Mouse (Mus musculus) kidney, postnatal 10 days (tissue): ENCODE results near the gene Kctd8.
"Not testable (repeated sequence)": the region's sequence is repeated elsewhere in the genome, so short reads cannot be mapped to it uniquely, and the experiment has no call there.

Experiments used
- DNase-seq: peaks from one replicate; pipeline ENCODE4 v3.0.0; 2021; ENCODE audit warnings: mixed read lengths

Kctd8 gene

DNA sequence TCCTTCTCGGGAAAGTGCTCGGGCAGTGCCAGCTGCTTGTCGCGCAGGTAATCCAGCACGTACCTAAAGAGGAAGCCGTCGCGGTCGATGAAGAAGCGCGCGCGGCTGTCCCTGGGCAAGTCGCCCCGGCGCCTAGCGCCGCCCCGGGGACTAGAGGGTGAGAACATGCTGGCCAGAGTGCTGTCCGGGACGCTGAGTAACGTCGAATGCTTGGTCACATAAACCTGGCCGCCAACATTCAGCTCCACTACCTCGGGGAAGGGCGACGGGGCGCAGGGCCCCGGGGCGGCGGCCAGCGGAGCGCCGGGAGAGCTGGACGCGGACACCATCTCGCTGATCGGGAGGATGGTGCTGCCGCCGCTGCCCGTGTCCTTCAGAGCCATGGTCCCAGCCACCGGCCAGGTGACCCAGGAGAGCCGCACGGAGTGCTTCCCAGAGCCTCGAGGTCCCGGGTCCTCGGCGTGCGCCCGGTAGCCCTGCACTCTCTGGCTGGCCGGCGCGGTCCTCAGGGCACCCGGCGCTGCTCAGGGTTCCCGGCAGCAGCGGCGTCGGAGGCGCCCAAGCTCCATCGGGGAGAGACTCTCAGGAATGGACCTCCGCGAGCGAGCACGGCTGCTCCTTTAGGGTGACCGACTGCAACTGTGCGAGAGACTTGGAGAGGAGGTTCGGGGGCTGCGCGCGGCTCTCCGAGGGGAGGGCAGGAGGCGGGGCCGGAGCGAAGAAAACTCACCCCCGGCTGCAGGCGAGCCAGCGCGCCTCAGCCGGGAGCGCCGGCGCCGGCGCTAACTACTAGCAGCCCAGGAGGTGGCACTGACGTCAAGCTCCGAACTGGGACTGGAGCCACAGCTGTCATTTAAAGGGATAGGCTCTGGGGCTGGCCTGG lies at the start of gene Kctd8:
TSS of gene Kctd8 (minus strand) at position 761 of the 883 bp plus-strand sequence.
- DNase-seq: peak; percentile 74

GRCm38 (mm10) chr5:69379072-69379471 lies 37.6 kb upstream of the Kctd8 start:
- DNase-seq: no peak

GRCm38 (mm10) chr5:69350596-69350995 lies 9.1 kb upstream of the Kctd8 start:
- DNase-seq: no peak

DNA sequence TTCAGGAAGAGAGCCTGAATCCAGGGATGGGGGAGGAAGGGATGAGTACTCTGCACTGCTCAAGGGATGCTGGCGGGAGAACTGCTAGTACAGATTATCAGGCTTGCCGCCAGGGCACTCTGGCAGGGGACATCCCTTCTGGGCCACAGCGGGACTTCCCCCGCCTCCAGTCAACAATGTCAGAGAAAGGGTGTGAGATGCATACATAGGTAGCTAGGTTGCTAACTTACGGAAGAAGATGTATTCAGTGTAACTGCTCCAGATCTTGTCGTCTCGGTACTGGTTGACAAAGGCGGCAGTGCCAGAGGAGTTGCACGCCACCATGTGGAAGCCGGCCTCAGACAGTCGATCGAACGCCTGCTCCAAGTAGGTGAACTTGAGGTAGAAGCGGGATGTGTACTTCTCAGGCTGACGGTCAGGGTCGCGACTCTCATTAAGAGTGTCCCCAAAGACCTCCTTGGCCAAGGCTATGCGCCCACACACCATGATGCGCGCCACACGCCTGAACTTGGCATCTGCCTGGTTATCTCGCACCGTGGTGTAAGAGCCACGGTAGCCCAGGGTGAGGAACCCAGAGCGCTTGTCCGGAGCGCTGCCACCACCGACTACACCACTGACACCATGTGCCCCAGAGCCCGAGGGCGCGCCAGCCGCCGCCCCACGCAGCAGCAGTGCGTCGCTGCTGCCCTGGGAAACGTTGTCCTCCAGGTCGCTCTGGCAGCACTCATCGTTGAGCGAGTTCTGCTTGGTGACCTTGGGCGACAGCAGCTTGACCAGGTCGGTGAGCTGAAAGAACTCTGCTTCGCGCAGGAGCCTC lies 1.2 kb downstream of the Kctd8 start:
- peak; percentile 7 for DNase-seq

GRCm38 (mm10) chr5:69339623-69339970 lies 1.9 kb downstream of the Kctd8 start:
- no peak for DNase-seq

DNA sequence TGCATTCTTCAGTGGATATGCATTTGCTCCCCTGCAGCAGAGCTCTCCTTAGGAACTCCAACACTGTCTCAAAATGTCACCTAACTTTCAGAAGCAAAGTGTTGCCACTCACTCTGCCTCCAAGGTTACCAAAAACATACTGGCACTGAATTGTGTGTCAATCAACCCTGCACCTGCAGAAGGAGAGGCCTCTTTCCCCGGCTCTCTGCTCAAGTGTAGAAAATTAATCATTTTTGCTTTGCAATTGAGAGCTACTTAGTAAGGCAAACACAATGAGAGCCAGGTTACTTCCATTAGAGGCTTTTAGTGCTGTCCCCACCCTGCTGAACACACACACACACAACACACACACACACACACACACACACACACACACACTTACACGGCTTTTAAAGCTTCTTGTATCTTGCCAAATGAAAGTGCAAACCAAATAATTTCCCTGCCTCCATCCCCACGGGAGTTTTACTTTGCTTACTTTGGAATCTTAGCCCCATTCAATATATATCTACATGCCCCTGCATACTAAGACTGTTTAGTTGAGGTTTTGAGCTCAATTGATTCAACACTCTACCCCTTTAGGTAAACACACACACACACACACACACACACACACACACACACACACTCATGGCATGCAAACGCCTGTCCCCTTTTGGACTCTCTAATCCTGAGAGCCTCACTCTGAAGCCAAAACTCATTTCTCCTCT lies 2.4 kb downstream of the Kctd8 start:
- DNase-seq: no peak

GRCm38 (mm10) chr5:69327561-69327960 lies 13.9 kb downstream of the Kctd8 start:
- no peak for DNase-seq

DNA sequence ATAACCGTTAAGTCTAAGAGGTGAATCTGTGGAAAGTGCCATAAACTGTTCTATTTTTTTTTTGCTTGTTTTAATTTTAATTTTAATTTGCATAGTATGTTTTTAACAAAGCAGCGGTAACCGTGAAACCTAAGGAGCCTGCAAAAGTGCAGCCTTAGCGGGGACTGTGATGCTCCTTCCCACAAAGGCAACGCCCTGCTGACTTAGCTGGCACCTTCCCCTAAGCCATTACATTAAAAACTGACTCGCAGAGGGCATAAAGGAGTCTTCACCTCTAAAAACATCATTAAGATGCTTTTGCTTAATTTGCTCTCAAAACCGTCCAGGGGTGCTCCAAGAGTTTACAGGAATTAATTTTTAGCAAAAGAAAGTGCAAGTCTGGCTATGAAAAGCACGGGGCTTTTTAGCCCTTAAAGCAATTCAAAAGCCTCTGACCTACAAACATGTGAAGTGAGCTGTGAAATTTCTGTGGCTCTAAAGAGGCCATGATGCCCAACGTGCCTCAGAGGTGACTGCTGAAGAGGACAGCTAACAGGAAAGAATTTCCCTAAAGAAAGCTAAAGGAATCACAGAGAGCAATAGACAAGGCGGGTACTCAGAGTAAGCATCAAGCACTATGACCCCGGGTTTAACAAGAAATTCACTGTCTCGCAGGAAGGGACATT lies 16.8 kb downstream of the Kctd8 start:
- no peak for DNase-seq

DNA sequence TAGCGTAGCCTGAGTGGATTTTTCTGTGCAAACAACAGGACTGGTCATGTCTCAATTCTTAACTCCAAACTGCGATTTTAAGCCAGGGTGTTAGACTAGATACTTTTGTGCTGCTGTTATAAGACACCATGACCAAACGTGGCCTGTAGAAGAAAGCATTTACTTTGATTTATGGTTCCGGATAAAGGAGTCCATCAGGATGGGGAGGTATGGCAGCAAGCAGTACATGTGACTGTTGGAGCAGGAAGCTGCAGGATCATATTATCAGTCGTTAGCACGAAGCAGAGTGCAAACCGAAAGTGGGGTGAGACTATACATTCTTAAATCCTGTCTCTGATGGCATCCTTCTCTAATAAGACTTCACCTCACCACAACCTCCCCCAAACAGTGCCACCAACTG lies 28.9 kb downstream of the Kctd8 start:
- DNase-seq: no peak

GRCm38 (mm10) chr5:69301665-69302064 lies 39.8 kb downstream of the Kctd8 start:
- no peak for DNase-seq

DNA sequence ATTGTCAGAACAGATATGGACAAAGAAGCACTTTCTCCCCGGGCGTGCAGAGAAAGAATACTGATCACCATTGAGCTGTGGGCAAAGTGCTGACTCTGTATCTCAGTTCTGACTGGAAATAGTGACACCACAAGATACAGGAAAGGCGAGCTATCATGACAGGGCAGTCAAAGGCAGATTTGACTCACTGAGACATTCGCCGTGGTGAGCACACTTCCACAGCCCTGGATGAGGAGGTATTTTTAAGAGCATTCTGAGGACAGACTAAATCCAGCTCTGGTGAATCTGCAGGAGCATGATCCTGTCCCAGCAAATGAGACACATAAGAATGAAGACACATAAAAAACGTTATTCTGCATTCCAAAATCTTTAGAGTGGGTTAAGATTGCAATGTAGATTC lies 49.1 kb downstream of the Kctd8 start:
- DNase-seq: no peak

DNA sequence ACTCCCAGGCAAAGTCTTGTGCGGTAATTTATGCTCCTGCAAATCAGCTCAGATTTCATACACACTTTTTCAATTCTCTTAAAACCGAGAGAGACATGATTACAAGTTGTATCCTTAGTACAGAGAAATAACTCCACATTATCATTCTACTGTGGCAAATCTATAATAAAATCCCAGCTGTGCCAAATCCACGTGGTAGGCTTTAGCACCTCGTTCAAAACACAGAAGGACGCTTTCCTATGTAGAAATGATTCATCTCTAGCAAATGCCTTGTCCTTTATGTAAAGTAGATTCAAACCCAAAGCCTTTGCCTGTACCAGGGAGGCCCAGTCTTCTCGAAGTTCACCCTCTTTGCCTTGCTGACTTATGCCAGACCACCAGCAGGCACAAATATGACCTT lies 57.1 kb downstream of the Kctd8 start:
- DNase-seq: no peak

DNA sequence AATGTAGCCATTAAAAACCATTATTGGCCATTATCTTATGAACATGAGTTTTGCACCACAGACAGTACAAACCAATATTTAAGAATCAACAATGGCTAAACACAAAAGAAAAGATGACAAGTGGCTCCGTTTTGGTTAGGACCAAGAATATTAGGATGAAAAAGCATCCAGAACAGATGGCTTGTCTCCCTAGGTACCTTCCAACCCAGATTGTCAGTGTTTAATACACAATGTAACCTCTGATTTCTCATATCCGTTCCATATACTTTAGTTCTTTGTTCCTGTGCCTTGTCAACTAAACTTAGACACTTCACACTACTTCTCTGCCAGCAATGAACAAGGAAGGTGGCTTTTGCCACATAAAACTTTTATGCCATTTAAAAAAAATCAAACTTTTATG lies 89.1 kb downstream of the Kctd8 start:
- DNase-seq: no peak

GRCm38 (mm10) chr5:69241931-69242330 lies 99.5 kb downstream of the Kctd8 start:
- no peak for DNase-seq

DNA sequence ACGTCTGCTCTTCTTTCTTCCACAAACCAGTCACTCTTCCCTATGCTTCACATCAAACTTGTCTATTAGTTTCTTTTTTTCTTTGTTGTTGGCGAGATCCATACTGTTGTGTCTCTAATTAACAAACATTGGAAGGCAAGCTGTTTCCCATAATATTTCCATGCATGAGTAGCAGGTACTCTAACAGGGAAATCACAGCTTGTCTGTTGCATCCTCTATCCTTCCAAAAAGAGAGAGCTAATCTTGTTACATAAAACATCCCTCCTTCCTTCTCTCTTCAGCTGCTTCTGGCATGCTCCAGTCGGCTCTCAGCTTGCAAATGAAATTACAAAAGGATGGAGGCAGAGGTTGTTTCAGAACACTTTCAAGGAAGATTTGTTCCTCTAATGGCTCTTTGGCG lies 107.9 kb downstream of the Kctd8 start:
- no peak for DNase-seq

DNA sequence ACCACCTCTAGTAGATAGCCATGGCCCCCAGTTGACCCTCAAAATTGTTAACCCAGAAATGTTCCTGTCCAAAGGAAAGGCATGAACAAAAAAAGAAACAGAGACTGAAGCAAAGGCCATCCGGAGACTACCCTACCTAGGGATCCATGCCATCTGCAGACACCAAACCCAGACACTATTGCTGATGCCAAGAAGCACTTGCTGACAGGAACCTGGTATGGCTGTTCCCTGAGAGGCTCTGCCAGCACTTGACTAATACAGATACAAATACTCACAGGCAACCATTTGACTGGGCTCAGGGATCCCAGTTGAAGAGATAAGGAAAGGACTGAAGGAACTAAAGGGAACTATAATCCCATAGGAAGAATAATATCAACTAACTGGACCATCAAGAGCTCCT lies 109.8 kb downstream of the Kctd8 start:
- DNase-seq: not testable (repeated sequence)

DNA sequence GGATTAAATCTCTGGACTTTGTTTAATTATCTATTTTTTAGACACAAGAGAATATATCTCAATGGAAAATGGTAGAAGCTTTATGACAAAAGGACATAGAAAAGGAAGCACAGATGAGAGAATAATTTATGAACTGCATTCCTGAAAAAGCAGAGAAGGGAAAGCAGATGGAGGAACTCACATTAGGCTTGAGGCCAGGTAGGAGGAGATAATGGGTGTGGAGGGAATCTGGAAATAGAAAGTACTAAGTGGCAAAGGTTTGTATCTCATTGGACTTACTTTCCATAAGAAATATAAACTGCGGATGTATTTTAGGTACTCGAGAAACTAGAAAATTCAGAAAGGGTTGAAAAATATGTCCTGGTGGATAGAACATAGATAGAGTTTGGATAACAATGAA lies 114.3 kb downstream of the Kctd8 start:
- DNase-seq: no peak

GRCm38 (mm10) chr5:69222608-69223007 lies 118.9 kb downstream of the Kctd8 start:
- DNase-seq: no peak

DNA sequence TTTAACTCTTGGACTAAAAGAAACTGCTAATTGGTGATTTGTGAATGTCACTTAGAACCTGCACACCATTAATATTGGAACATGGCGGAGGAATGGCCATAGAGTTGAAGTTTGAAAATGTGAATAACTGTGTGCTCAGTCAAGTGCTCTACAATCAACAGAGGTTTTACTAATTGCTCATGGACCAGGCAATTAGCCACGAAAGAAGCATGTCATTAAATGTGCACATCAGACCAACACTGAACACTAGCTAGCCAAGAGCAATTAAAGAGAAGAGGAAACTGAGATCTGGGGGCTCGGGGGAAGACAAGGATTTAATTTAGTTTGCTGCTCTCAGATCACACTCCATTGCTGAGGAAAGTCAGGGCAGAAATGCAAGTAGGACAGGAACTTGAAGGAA lies 126.3 kb downstream of the Kctd8 start:
- no peak for DNase-seq

GRCm38 (mm10) chr5:69209401-69209800 lies 132.1 kb downstream of the Kctd8 start:
- DNase-seq: no peak

DNA sequence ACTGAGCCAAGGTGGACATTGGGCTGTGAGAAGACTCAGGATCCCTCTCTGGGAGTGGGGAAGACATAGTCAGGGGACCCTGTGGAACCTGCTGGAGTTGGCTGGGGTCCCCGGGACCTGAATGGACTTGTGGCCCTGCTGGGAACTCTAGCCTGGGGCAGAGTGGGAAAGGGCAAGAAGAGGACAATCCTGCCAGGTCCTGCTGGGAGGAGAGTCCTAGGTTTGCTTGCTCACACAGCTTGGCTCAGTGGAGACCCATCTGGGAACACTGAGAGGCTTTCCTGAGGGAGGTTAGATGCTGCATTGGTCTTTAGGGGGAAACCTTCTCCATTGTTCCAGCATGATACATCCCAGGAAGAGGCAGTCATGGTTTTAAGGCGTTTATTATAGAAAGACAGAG lies 133.8 kb downstream of the Kctd8 start:
- no peak for DNase-seq

DNA sequence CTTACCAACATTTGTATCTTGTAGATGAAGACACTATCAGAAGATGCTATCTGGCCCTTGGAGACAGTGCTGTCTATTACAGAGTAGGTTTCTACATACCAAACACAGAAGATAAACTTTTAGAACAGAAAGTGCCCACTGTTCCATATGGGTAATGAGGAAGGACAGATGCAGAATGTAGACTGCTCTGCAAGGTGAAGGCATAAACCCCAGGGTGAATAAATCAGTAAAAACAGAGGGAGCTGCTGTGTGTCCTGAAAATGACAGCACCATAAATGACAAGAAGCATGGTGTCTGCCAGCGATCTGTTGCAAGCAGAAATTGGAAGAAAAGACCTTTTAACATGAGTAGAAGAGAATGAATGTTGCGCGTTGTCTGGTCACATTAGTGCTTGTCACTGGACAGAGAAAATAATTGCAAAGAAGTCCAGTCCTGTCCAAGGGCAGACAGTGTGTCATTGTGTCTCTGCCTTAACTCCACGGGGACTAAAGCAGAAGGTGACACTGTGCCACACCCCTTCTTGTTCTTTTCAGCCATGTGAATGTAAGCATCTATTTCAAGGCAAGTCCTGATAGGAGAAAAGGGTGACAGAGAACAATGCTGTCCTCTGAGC lies 181.5 kb downstream of the Kctd8 start:
- DNase-seq: no peak

DNA sequence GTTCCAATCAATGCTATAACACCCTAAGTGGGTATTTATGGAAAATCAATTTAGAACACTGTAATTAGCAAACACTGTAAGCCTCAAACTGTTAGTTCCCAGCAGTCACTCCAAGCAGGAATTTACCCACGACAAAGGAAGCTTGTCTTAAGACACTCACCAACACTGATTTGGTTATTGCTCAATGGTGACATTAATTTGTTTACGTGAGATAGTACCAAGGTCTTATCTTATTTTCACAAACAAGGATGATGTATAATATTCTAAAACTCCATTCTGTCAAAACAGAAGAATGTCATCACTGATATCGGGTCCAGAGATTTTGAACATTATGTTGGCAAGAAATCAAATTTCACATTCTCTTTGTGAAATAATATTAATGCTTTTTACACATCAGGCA lies 185.0 kb downstream of the Kctd8 start:
- DNase-seq: no peak
